Mouse (Mus musculus) embryonic facial prominence, embryonic 13.5 days (tissue): ENCODE data around the gene C3. TPM values are rescaled to one million over a fixed set of nuclear protein-coding genes. Genes with fewer than 3 reads are reported as not detected.

Experiments used
- ATAC-seq: fragments of 200-750 bp; cut with Nextera tagmentation; 2 replicates; pipeline ENCODE4 v1.8.0; 2017; ENCODE audit warnings: low read depth; ENCODE audit not compliant: insufficient number of reproducible peaks, insufficient read depth, low FRiP score, low TSS enrichment
- H3K27ac ChIP-seq: fragments of 300-500 bp; sonication (generic); 2 replicates; pipeline ENCODE4 v1.5.1; 2015; ENCODE audit warnings: moderate library complexity, mild to moderate bottlenecking, inconsistent platforms
- H3K27me3 ChIP-seq: fragments of 300-500 bp; sonication (generic); 2 replicates; pipeline ENCODE4 v1.6.1; 2015; ENCODE audit warnings: mild to moderate bottlenecking, inconsistent platforms
- H3K36me3 ChIP-seq: fragments of 300-500 bp; sonication (generic); 2 replicates; pipeline ENCODE4 v1.6.1; 2015; ENCODE audit warnings: mild to moderate bottlenecking, inconsistent platforms
- H3K4me1 ChIP-seq: fragments of 300-500 bp; sonication (generic); 2 replicates; pipeline ENCODE4 v1.6.1; 2015; ENCODE audit warnings: inconsistent platforms
- H3K4me2 ChIP-seq: fragments of 300-500 bp; sonication (generic); 2 replicates; pipeline ENCODE4 v1.6.1; 2015; ENCODE audit warnings: moderate library complexity, mild to moderate bottlenecking, inconsistent platforms
- H3K4me3 ChIP-seq: fragments of 300-500 bp; sonication (generic); 2 replicates; pipeline ENCODE4 v1.5.1; 2015; ENCODE audit warnings: mild to moderate bottlenecking, inconsistent platforms
- H3K9ac ChIP-seq: fragments of 300-500 bp; sonication (generic); 2 replicates; pipeline ENCODE4 v1.6.1; 2015; ENCODE audit warnings: mild to moderate bottlenecking, inconsistent platforms
- H3K9me3 ChIP-seq: fragments of 300-500 bp; sonication (generic); 2 replicates; pipeline ENCODE4 v1.6.1; 2016; ENCODE audit warnings: inconsistent platforms
- WGBS: fragments of 180-500 bp; shearing (Covaris S2); methylation state at CpG from one replicate; pipeline ENCODE4 v1.1.7; 2015; ENCODE audit warnings: mixed read lengths; 5-methylcytosine and 5-hydroxymethylcytosine counted together
- polyA plus RNA-seq: library from polyadenylated mRNA; unstranded; fragments of >200 nt; fragmentation: Nextera tagmentation; extraction: Ambion mirVana; gene quantifications from 2 replicates; pipeline ENCODE4 v1.2.1, GENCODE M21; 2015

C3 gene
- polyA plus RNA-seq, 1 experiment from 2014 or later, result 0.13 TPM

DNA sequence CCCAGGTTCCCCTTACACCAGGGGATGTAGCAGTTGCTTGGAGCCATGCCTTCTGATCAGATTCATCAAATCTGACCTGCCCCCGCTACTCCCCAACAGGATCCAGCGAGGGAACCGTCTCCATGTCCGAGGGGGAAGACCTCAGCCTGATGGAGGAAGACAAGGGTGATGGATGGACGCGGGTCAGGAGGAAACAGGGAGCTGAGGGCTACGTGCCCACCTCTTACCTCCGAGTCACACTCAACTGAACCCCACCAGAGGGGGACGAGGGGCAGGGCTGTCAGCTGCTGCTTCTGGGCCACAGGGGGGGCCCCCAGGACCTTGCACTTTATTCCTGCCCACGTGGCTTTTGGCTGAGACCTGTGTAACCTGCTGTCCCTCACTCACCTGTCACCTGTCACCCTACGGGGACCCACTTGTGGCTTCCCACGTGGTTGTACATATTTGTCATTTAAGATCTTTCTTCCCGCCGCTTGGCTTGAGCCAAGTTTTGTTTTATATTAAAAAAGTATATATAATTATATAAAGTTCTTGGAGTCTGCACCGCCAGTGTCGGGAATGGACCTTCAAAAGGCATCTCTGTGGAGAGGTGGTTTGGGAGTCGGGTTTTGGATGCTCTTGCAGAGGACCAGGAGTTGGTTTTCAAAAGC, 35.1 kb upstream of the C3 start:
- peaks cover 65% of the 10 kb centered on the region for H3K36me3 ChIP-seq

DNA sequence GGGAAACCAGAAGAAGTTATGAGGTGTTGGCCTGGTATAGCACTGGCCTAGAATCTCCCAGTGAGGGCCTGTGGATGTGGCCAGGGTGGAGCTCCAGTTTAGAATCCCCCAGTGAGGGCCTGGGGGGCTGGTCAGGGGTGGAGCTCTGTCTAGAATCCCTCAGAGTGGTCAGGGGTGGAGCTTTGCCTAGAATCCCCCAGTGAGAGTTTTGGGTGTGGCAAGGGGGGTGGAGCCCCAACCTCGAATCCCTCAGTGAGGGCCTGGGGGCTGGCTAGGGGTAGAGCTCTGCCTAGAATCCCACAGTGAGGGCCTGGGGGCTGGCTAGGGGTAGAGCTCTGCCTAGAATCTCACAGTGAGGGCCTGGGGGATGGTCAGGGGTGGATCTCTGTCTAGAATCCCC, 33.9 kb upstream of the C3 start:
- Histone ChIP-seq H3K4me1 (0 out of 2 replicates have a peak, but pooled peaks cover 7% of the 10 kb centered on the region), H3K9ac (no peak overlapping the region), H3K27me3 (no peaks in the 10 kb centered on the region), H3K4me2 (no peak overlapping the region), H3K36me3 (peaks cover 75% of the 10 kb centered on the region), H3K4me3 (no peak overlapping the region), H3K9me3 (no peaks in the 10 kb centered on the region), H3K27ac (no peak overlapping the region)
- ATAC-seq, result no peak
- WGBS, result 35% methylated on average over 1 of the region's 1 CpGs

More for the DNA sequence above, 35.1 kb upstream of the C3 start:
- no peak overlapping the region for H3K4me3 ChIP-seq
- no peak overlapping the region for H3K4me2 ChIP-seq
- no peak overlapping the region for H3K9ac ChIP-seq
- H3K27me3 ChIP-seq, result no peaks in the 10 kb centered on the region
- 0 out of 2 replicates have a peak, but pooled peaks cover 7% of the 10 kb centered on the region for H3K4me1 ChIP-seq
- H3K9me3 ChIP-seq, result no peaks in the 10 kb centered on the region
- 90% methylated on average over 17 of the region's 17 CpGs for WGBS
- no peak for ATAC-seq
- H3K27ac ChIP-seq, result no peak overlapping the region

DNA sequence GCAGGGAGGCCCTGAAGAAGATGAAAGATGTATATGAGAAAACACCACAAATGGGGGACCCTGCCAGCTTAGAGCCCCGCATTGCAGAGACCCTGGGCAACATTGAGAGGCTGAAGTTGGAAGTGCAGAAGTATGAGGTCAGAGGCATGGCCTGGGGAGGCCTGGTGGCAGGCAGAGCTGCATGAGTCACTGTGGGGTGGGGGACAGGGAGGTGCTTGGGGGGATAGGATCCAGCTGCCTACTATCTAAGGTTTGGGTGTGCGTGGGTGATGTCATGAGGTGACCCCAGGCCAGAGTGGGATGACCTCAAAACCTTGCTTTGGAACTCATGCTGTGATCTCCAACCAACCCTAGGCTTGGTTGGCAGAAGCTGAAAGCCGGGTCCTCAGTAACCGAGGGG, 33.4 kb upstream of the C3 start:
- H3K9ac ChIP-seq, result no peak overlapping the region
- WGBS, result 94% methylated on average over 4 of the region's 4 CpGs
- H3K27me3 ChIP-seq, result no peaks in the 10 kb centered on the region
- no peaks in the 10 kb centered on the region for H3K9me3 ChIP-seq
- no peak for ATAC-seq
- H3K4me2 ChIP-seq, result no peak overlapping the region
- no peak overlapping the region for H3K27ac ChIP-seq
- 0 out of 2 replicates have a peak, but pooled peaks cover 7% of the 10 kb centered on the region for H3K4me1 ChIP-seq
- H3K4me3 ChIP-seq, result no peak overlapping the region
- H3K36me3 ChIP-seq, result peaks cover 80% of the 10 kb centered on the region

DNA sequence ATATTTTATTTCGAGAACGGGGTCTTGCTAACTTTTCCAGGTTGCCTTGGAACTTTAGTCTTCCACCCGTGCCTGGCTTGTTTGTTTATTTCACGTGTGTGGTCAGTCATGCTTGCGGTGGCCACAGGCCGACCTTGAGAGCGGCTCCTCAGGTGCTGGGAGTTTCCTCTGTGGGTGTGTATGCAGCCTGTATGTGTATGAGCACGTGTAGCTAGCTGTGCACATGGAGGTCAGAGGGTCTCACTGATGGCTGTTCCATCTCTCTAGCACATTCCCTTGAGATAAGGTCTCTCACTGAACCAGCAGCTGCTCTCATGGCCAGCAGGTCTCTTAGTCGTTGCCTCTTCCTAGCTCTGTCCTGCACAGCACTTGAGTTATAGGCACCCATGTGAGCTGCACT, 32.4 kb upstream of the C3 start:
- no peak overlapping the region for H3K27ac ChIP-seq
- 90% methylated on average over 9 of the region's 9 CpGs for WGBS
- no peaks in the 10 kb centered on the region for H3K9me3 ChIP-seq
- H3K36me3 ChIP-seq, result peaks cover 90% of the 10 kb centered on the region
- H3K4me1 ChIP-seq, result 0 out of 2 replicates have a peak, but pooled peaks cover 4% of the 10 kb centered on the region
- H3K27me3 ChIP-seq, result no peaks in the 10 kb centered on the region
- ATAC-seq, result no peak
- no peak overlapping the region for H3K4me3 ChIP-seq
- no peak overlapping the region for H3K4me2 ChIP-seq
- H3K9ac ChIP-seq, result no peak overlapping the region

DNA sequence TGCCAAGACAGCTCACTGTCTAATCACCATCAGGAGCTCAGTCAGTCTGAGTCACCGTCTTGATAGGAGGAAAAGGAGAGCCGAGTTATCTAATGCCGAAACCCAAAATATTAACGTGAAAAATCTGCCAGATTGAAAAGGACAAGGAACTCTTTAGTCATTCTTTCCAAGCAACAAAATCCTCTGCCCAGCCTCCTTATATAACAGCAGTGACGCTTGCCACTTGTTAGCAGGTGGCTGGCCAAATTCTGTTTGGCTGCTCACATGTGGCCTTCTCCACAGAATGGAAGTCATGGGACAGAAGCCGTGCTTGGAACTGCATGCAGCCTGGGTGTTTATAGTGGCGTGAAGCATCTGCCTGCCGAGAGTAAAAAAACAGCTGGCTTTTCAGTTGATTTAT, 31.8 kb upstream of the C3 start:
- no peak overlapping the region for H3K4me3 ChIP-seq
- peaks cover 96% of the 10 kb centered on the region for H3K36me3 ChIP-seq
- ATAC-seq, result no peak
- H3K9me3 ChIP-seq, result no peaks in the 10 kb centered on the region
- H3K4me2 ChIP-seq, result no peak overlapping the region
- H3K4me1 ChIP-seq, result 0 out of 2 replicates have a peak, but pooled peaks cover under 1% of the 10 kb centered on the region
- WGBS, result 90% methylated on average over 8 of the region's 8 CpGs
- no peaks in the 10 kb centered on the region for H3K27me3 ChIP-seq
- H3K9ac ChIP-seq, result no peak overlapping the region
- H3K27ac ChIP-seq, result no peak overlapping the region

DNA sequence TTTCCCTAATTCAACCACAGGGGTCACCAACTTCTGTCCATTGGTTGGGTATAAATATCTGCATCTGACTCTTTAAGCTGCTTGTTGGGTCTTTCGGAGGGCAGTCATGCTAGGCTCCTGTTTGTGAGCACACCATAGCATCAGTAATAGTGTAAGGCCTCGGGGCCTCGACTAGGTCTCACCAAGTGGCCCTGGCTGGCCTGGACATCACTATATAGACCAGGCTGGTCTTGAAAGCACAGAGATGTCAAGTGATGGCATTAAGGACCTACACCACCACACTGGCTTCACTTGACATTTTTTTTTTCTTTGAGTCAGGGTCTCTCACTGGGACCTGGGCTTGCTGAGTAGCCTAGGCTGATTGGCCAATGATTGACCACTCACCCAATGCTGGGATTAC, 30.3 kb upstream of the C3 start:
- Histone ChIP-seq H3K27ac (no peak overlapping the region), H3K27me3 (no peaks in the 10 kb centered on the region), H3K4me3 (no peak overlapping the region), H3K36me3 (peaks cover 98% of the 10 kb centered on the region), H3K9ac (no peak overlapping the region), H3K9me3 (no peaks in the 10 kb centered on the region), H3K4me2 (no peak overlapping the region), H3K4me1 (no peaks in the 10 kb centered on the region)
- ATAC-seq, result no peak
- 90% methylated on average over 3 of the region's 3 CpGs for WGBS

DNA sequence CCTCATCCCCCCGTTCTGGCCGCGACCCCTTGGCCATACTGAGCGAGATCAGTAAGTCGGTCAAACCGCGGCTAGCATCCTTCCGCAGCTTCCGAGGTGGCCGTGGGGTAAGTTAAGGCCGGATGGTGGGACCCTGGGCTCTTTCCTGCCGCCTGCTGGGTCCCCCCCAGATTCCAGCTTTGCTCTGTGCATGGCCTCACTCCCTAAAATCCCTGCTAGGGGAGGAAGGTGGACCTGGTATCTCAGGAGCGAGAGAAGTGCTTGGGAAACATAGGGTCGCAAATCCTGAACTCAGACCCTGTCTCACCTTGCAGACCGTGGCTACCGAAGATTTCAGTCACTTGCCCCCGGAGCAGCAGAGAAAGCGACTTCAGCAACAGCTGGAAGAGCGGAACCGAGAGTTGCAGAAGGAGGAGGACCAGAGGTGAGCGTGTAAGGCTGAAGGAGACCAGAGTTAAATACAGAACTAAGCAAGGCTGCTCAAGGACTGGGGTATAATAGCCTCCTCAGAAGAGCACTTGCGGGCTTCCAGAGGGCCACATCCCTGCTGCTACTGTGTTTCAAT, 29.1 kb upstream of the C3 start:
- H3K4me3 ChIP-seq, result no peak overlapping the region
- H3K36me3 ChIP-seq, result peaks cover 91% of the 10 kb centered on the region
- H3K4me1 ChIP-seq, result no peaks in the 10 kb centered on the region
- ATAC-seq, result no peak
- no peak overlapping the region for H3K27ac ChIP-seq
- H3K4me2 ChIP-seq, result no peak overlapping the region
- WGBS, result 96% methylated on average over 22 of the region's 22 CpGs
- no peaks in the 10 kb centered on the region for H3K9me3 ChIP-seq
- H3K9ac ChIP-seq, result no peak overlapping the region
- H3K27me3 ChIP-seq, result no peaks in the 10 kb centered on the region

DNA sequence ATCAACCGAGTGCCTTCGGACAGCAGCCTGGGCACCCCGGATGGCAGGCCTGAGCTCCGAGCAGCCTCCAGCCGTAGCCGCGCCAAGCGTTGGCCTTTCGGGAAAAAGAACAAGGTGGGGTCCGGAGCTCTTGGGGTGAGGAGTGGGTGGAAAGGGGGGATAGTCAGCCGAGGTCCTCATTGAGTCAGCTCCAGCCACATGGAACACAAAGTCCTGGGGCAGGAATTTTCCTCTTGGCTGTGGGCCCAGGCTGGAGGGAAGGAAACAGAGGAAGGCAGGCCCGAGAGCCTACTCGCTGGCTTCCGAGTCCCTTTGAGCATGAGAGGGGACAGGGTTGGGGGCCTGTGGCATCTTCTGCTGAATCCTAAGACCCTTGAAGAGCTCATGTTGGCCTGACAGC, 27.4 kb upstream of the C3 start:
- 88% methylated on average over 14 of the region's 14 CpGs for WGBS
- Histone ChIP-seq H3K4me3 (no peak overlapping the region), H3K9ac (no peak overlapping the region), H3K36me3 (peaks cover 74% of the 10 kb centered on the region), H3K4me2 (no peak overlapping the region), H3K27me3 (no peaks in the 10 kb centered on the region), H3K9me3 (no peaks in the 10 kb centered on the region), H3K27ac (no peak overlapping the region), H3K4me1 (peaks cover 7% of the 10 kb centered on the region)
- no peak for ATAC-seq

DNA sequence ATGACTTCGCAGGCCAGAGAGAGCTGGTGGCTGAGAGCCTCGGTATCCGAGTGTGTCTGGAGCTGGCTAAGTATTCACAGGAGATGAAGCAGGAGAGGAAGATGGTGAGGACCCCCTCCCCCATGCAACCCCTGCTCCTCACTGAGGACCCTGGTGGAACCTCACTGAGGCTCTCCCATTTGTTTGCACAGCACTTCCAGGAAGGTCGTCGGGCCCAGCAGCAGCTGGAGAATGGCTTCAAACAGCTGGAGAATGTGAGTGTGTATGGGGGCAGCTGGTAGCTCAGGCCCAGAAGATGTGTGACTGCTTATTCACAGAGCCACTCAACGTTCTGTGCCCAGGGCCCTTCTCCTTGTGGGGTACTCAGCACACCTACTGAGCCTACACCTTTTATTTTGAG, 25.4 kb upstream of the C3 start:
- no peaks in the 10 kb centered on the region for H3K27me3 ChIP-seq
- ATAC-seq, result no peak
- H3K9me3 ChIP-seq, result no peaks in the 10 kb centered on the region
- peaks cover 15% of the 10 kb centered on the region for H3K4me1 ChIP-seq
- H3K27ac ChIP-seq, result no peak overlapping the region
- no peak overlapping the region for H3K4me3 ChIP-seq
- H3K9ac ChIP-seq, result no peak overlapping the region
- H3K4me2 ChIP-seq, result no peak overlapping the region
- WGBS, result 81% methylated on average over 6 of the region's 6 CpGs
- peaks cover 54% of the 10 kb centered on the region for H3K36me3 ChIP-seq

DNA sequence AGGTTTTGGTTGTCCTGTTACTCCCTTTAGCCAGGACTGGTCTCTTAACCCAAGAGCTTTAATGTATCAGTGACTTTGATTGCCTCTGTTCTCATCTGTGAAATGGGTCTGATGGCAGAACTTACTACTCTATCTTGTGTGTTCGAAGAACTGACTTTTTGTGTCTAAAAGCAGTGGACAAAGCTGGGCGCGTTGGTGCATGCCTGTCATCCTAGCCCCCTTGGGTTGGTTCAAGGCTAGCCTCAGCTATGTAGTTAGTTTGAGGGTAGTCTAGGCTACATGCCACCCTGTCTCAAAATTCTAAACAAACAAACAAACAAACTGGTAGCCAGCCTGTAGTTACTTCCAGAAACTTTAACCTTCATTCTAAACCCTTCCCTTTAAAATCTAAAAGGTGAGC, 23.5 kb upstream of the C3 start:
- peaks cover 19% of the 10 kb centered on the region for H3K4me1 ChIP-seq
- no peak overlapping the region for H3K27ac ChIP-seq
- H3K4me3 ChIP-seq, result peak overlapping the region; percentile 68; the same call in 1 of the 2 replicates
- no peak for ATAC-seq
- H3K4me2 ChIP-seq, result no peak overlapping the region; the same call in 1 of the 2 replicates
- no peaks in the 10 kb centered on the region for H3K9me3 ChIP-seq
- WGBS, result 92% methylated on average over 3 of the region's 3 CpGs
- H3K27me3 ChIP-seq, result no peaks in the 10 kb centered on the region
- no peak overlapping the region for H3K9ac ChIP-seq
- H3K36me3 ChIP-seq, result peaks cover 37% of the 10 kb centered on the region

DNA sequence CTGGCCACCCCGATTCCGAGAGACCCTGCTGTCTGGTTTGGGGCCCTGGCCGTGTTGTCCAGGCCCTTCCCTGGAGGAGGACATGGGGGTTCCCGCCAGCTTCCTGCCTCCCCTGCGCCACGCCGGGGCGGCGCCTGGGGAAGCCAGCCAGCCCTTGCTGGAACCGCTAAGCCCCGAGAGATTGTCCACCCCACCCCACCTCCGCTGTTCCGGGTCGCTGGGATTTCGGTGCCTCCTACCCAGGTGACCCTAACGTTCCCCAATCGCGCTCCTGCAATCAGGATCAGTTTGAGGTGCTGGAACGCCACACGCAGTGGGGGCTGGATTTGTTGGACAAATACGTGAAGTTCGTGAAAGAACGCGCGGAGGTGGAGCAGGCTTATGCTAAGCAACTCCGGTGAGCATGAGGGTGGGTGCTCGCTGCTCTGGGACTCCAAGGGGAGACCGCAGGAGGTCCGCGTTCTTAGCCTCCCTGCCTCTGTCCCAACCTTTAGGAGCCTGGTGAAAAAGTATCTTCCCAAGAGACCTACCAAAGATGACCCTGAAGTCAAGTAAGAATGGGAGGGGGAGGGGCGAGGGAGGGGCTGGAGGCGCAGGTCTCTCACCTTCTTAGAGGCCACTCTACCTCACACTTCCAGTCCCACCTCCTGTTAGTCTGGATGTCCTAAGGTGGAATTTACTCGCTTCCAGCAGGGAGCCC, 22.7 kb upstream of the C3 start:
- peak overlapping the region; percentile 82 for H3K9ac ChIP-seq
- ATAC-seq, result no peak
- H3K27me3 ChIP-seq, result no peaks in the 10 kb centered on the region
- peaks cover 27% of the 10 kb centered on the region for H3K4me1 ChIP-seq
- peak overlapping the region; percentile 53 for H3K27ac ChIP-seq
- peak overlapping the region; percentile 68 for H3K4me3 ChIP-seq
- peak overlapping the region; percentile 95 for H3K4me2 ChIP-seq
- no peaks in the 10 kb centered on the region for H3K9me3 ChIP-seq
- WGBS, result 2% methylated on average over 33 of the region's 33 CpGs
- peaks cover 29% of the 10 kb centered on the region for H3K36me3 ChIP-seq
